Mouse (Mus musculus) midbrain, embryonic 12.5 days (tissue): Measurements from ENCODE around the gene Atox1. TPM values are rescaled to one million over a fixed set of nuclear protein-coding genes. Genes with fewer than 3 reads are reported as not detected.
A peak's percentile ranks its signal among the peaks of the same experiment; 100 is the strongest.

Experiments used
- ATAC-seq: fragments of 200-750 bp; cut with Nextera tagmentation; 2 replicates; pipeline ENCODE4 v1.8.0; 2017; ENCODE audit warnings: low read depth, moderate TSS enrichment, moderate library complexity; ENCODE audit not compliant: low FRiP score
- H3K27ac ChIP-seq: fragments of 300-500 bp; sonication (generic); replicated peaks from 2 replicates; pipeline ENCODE4 v1.5.1; 2016; ENCODE audit warnings: mild to moderate bottlenecking
- H3K27me3 ChIP-seq: fragments of 300-500 bp; sonication (generic); 2 replicates; pipeline ENCODE4 v1.6.1; 2016; ENCODE audit warnings: mild to moderate bottlenecking
- H3K36me3 ChIP-seq: fragments of 300-500 bp; sonication (generic); 2 replicates; pipeline ENCODE4 v1.6.1; 2016
- H3K4me1 ChIP-seq: fragments of 300-500 bp; sonication (generic); 2 replicates; pipeline ENCODE4 v1.6.1; 2016
- H3K4me2 ChIP-seq: fragments of 300-500 bp; sonication (generic); replicated peaks from 2 replicates; pipeline ENCODE4 v1.6.1; 2016; ENCODE audit warnings: mild to moderate bottlenecking, moderate library complexity
- H3K4me3 ChIP-seq: fragments of 300-500 bp; sonication (generic); 2 replicates; pipeline ENCODE4 v1.5.1; 2016; ENCODE audit warnings: mild to moderate bottlenecking
- H3K9ac ChIP-seq: fragments of 300-500 bp; sonication (generic); replicated peaks from 2 replicates; pipeline ENCODE4 v1.6.1; 2016; ENCODE audit warnings: mild to moderate bottlenecking, moderate library complexity
- H3K9me3 ChIP-seq: fragments of 300-500 bp; sonication (generic); 2 replicates; pipeline ENCODE4 v1.6.1; 2016; ENCODE audit warnings: mild to moderate bottlenecking
- WGBS: fragments of 180-500 bp; shearing (Covaris S2); methylation state at CpG from one replicate; pipeline ENCODE4 v1.1.7; 2016; 5-methylcytosine and 5-hydroxymethylcytosine counted together
- polyA plus RNA-seq: library from polyadenylated mRNA; unstranded; fragments of >200 nt; fragmentation: Nextera tagmentation; extraction: Ambion mirVana; gene quantifications from 2 replicates; pipeline ENCODE4 v1.2.1, GENCODE M21; 2016

The Atox1 gene
- polyA plus RNA-seq: 232 and 237 TPM in 2 replicates

DNA sequence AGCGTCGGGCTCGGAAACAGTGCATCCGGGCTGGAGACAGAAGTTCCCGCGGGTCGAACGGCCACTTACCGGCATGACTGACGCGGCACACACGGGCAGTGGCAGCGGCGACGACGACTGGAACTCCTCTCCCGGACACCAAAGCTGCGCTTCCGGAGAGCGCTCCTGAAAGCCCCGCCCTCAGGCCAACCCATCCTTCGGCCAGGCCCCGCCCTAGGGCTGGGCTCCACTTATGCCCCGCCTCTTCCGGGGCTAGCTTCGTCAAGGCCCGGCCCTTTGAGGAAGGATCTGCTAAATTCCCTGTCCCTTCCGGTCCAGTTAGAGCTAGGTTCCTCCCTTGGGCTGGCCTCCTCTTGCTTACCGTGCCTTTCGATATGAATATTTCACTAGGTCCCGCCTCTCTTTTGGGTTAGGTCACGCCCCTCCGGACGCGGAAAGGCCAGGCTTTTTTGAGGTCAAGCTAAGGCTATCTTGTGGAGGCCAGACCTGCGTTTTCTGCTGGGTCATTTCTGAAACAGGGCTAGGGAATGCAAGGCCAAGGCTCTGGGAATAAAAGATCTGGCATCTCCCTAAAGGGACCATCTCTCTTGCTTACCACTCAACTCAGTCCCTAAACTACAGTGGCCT is at the start of gene Atox1:
Atox1 (minus strand) TSS at position 221 of the 627 bp plus-strand sequence.
- Histone ChIP-seq H3K4me1 (peaks cover 11% of the 10 kb centered on the region), H3K4me3 (peak within 1 kb of the TSS; percentile 72), H3K9ac (peak within 1 kb of the TSS; percentile 67), H3K27me3 (no peaks in the 10 kb centered on the region), H3K4me2 (peak within 1 kb of the TSS; percentile 90), H3K9me3 (no peaks in the 10 kb centered on the region), H3K36me3 (no peaks in the 10 kb centered on the region), H3K27ac (peak within 1 kb of the TSS; percentile 56)
- WGBS: 1% methylated on average over 36 of the region's 36 CpGs
- peak; percentile 98 for ATAC-seq

DNA sequence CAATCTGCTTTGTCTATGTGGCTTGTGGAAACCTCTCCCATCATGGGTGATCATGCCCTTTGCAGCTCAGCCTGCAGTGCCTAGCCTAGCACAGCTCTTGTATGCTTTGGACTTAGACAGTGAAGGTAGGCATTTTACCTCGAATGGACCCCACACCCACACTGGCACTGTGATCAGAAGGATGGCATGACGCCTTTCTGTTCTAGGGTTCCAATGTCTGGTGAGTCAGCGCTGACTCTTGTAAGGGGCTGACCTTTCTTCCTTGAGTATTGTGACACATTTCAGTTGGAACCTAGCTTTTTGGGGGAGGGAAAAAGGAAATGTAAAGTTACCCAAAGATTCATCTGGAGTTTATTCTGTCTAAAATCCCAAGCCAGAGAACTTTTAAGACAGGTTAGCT is 44.4 kb upstream of the Atox1 start:
- Histone ChIP-seq H3K4me3 (no peak overlapping the region), H3K9me3 (no peaks in the 10 kb centered on the region), H3K4me2 (no peak overlapping the region), H3K27ac (no peak overlapping the region), H3K9ac (no peak overlapping the region), H3K4me1 (no peaks in the 10 kb centered on the region), H3K36me3 (peaks cover 30% of the 10 kb centered on the region), H3K27me3 (no peaks in the 10 kb centered on the region)
- WGBS: 91% methylated on average over 3 of the region's 3 CpGs
- no peak for ATAC-seq

DNA sequence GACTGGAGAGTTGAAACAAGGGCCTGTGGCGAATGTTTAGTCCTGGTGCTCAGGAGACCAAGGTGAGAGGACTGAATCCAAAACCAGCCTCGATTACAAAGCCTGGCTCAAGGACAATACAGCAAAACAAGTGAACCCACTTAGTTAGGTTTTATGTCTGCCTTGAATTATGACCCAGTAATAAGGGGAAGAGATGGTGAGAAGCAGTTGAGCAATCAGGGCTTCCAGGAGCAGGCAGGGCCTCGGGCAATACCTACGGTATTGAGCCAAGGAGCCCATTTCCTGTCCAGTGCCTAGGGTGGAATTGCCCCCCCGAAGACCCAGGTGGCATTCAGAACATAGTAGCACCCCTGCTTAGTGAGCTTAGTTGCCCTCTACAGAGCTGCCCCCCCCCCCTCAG is 41.8 kb upstream of the Atox1 start:
- peaks cover 54% of the 10 kb centered on the region for H3K36me3 ChIP-seq
- no peak overlapping the region for H3K27ac ChIP-seq
- no peak overlapping the region for H3K4me2 ChIP-seq
- H3K4me3 ChIP-seq: no peak overlapping the region
- H3K9me3 ChIP-seq: no peaks in the 10 kb centered on the region
- no peaks in the 10 kb centered on the region for H3K27me3 ChIP-seq
- WGBS: 87% methylated on average over 5 of the region's 5 CpGs
- no peak overlapping the region for H3K9ac ChIP-seq
- no peaks in the 10 kb centered on the region for H3K4me1 ChIP-seq
- ATAC-seq: no peak

DNA sequence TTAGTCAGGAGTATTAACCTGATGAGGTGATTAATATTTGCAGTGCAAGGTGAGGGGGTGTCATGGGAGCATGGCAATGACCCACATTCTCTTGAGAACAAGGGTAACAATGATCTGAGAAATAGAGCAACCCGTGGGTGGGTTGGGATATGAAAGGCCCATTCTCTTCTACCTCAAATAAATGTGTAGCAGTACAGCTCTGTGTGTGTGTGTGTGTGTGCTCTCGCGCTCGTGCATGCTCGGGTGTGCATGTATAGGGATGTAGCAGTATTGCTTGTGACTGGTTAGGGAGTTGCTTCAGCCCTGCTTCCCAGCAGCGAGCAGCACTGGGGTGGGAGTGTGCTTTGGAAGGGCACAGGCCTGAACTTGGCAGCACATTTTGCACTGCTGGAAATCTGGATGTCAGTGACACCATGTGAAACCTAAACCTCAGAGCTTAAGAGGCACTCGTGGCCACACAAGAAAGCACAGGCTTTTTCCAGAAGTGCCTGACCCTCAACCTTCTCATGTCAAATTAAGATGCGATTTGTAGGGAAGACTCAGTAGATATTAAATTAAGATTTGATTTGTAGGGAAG is 41.0 kb upstream of the Atox1 start:
- Histone ChIP-seq H3K4me1 (no peaks in the 10 kb centered on the region), H3K9me3 (no peaks in the 10 kb centered on the region), H3K4me2 (no peak overlapping the region), H3K36me3 (peaks cover 54% of the 10 kb centered on the region), H3K27ac (no peak overlapping the region), H3K27me3 (no peaks in the 10 kb centered on the region), H3K9ac (no peak overlapping the region), H3K4me3 (no peak overlapping the region)
- WGBS: 86% methylated on average over 8 of the region's 8 CpGs
- no peak for ATAC-seq

DNA sequence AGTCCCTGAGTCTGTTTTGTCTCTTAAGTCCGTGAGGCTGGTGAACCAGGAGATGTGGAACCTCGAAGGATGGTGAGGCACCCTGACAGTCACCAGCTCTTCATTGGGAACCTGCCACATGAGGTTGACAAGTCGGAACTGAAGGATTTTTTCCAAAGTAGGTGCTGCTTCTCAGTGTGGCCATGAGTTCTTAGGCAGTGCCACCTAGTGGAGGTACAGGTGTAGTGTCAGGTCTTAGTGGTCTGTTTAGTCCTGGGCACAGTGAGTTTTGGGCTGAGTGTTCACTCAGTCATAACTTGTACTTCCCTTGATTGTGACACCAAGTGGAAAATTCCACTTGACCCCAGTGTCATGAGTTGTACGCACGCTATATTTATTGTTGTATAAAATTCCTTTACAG is 36.8 kb upstream of the Atox1 start:
- no peak for ATAC-seq
- H3K36me3 ChIP-seq: peaks cover 87% of the 10 kb centered on the region

DNA sequence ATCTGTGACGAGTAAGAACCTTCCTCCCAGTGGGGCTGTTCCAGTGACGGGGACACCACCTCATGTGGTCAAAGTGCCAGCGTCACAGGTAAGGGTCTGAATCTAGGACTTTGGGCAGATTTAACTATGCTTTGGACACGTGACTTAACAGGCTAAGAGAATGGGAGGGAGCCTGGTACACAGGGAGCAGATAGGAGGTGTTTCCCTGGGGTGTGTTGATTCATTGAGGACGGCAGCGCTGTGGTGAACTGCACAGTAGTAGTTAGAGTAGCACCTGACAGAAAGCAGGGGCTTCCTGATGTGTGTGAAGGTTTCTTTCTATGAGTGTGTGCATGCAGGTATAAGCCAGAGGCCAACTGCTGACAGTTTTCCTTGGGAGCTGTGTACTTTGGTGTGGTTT is 35.1 kb upstream of the Atox1 start:
- Histone ChIP-seq H3K9me3 (no peaks in the 10 kb centered on the region), H3K27ac (no peak overlapping the region), H3K4me1 (no peaks in the 10 kb centered on the region), H3K4me2 (no peak overlapping the region), H3K36me3 (peaks cover 88% of the 10 kb centered on the region), H3K4me3 (no peak overlapping the region), H3K9ac (no peak overlapping the region), H3K27me3 (no peaks in the 10 kb centered on the region)
- no peak for ATAC-seq
- 91% methylated on average over 6 of the region's 6 CpGs for WGBS

More for the DNA sequence above, 36.8 kb upstream of the Atox1 start:
- no peak overlapping the region for H3K9ac ChIP-seq
- H3K9me3 ChIP-seq: no peaks in the 10 kb centered on the region
- no peak overlapping the region for H3K4me3 ChIP-seq
- no peaks in the 10 kb centered on the region for H3K4me1 ChIP-seq
- H3K27ac ChIP-seq: no peak overlapping the region
- WGBS: 72% methylated on average over 5 of the region's 5 CpGs
- no peaks in the 10 kb centered on the region for H3K27me3 ChIP-seq
- no peak overlapping the region for H3K4me2 ChIP-seq

DNA sequence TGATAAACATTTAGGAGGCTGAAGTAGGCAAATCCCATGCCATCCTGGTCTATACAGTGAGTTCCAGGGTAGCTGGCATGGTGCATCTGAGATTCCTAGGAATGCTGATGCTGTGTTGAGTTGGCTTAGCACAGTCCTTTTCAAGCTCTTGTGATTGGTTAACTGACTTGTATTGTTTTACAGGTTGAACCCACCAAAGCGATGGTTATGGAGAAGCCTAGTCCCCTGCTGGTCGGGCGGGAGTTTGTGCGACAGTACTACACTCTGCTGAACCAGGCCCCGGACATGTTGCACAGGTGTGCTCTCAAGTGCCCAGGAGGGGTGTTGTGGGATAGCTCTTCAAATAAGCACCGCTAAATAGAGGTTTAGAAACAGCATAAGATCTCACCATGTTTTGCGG is 24.4 kb upstream of the Atox1 start:
- Histone ChIP-seq H3K27me3 (no peaks in the 10 kb centered on the region), H3K9me3 (no peaks in the 10 kb centered on the region), H3K4me2 (no peak overlapping the region), H3K4me1 (no peaks in the 10 kb centered on the region), H3K27ac (no peak overlapping the region), H3K36me3 (peaks cover 74% of the 10 kb centered on the region), H3K4me3 (no peak overlapping the region), H3K9ac (no peak overlapping the region)
- no peak for ATAC-seq
- 97% methylated on average over 7 of the region's 7 CpGs for WGBS

DNA sequence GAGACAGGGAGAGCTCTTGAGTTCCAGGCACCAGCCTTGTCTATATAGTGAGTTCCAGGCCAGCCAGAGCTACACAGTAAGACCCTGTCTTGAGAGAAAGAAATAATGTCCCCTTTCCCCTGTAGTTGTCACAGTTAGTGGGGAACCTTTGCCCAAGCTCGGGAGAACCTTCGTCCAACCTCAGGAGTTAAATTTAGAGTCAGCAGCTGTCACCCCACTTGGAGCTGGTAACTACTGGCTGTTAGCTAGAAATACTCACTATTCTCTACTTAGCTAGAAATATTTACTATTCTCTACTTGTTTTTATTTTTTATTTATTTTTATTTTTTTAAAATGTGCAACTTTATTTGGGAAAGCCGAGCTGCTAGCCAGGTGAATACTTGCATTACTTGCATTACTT is 12.2 kb upstream of the Atox1 start:
- WGBS: 94% methylated on average over 3 of the region's 3 CpGs
- Histone ChIP-seq H3K27ac (no peak overlapping the region), H3K4me1 (peaks cover 20% of the 10 kb centered on the region), H3K9ac (no peak overlapping the region), H3K9me3 (no peaks in the 10 kb centered on the region), H3K4me2 (no peak overlapping the region), H3K27me3 (no peaks in the 10 kb centered on the region), H3K36me3 (peaks cover 26% of the 10 kb centered on the region), H3K4me3 (no peak overlapping the region)
- ATAC-seq: no peak

DNA sequence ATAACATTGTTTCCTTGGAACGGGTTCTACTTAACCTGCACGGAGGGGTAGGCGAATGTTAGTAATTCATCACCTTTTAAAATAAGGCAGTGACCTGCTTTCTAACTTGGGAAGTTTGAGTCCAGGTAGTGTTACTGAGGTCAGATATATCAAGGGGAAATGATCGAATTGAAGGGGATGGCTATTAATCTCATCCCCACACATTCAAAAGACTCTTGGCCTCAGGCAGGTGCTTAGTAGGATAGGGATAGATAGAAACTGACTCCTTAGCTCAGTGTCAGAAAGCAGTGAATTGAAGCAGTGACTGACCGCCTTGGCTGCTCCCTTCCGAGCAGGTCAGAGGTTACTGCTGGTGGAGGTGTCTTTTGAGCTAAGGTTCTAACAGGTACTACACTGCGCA is 10.4 kb upstream of the Atox1 start:
- Histone ChIP-seq H3K4me3 (peak overlapping the region; percentile 99; the same call in 1 of the 2 replicates), H3K27me3 (no peaks in the 10 kb centered on the region), H3K36me3 (peaks cover 26% of the 10 kb centered on the region), H3K4me2 (peak overlapping the region; percentile 90), H3K9ac (no peak overlapping the region), H3K9me3 (no peaks in the 10 kb centered on the region), H3K4me1 (peaks cover 24% of the 10 kb centered on the region), H3K27ac (no peak overlapping the region)
- 98% methylated on average over 7 of the region's 7 CpGs for WGBS
- ATAC-seq: no peak

DNA sequence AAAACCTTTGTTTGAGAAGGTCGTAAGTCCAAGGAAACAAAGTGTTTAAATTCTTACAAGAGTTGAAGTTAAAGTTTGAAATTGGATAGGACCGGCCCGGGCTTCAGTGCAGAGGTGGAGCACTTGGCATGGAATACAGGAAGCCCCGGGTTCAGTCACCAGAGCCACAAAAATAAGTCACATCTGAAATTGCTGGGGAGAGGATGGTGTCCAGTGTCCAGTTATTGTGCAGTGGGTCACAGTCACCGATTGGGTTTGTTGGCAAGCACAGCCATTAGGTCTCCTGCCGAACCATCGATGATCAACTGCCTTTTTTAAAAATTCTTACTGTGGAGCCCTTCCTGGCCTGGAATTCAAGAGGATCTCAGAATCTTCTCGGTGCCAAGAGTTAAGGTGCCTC is 9.7 kb upstream of the Atox1 start:
- H3K4me1 ChIP-seq: peaks cover 24% of the 10 kb centered on the region
- H3K9ac ChIP-seq: peak overlapping the region; percentile 99; the same call in 1 of the 2 replicates
- H3K36me3 ChIP-seq: peaks cover 26% of the 10 kb centered on the region
- H3K27me3 ChIP-seq: no peaks in the 10 kb centered on the region
- WGBS: 74% methylated on average over 8 of the region's 8 CpGs
- no peak for ATAC-seq
- peak overlapping the region; percentile 90 for H3K4me2 ChIP-seq
- peak overlapping the region; percentile 99 for H3K4me3 ChIP-seq
- no peaks in the 10 kb centered on the region for H3K9me3 ChIP-seq
- no peak overlapping the region for H3K27ac ChIP-seq

DNA sequence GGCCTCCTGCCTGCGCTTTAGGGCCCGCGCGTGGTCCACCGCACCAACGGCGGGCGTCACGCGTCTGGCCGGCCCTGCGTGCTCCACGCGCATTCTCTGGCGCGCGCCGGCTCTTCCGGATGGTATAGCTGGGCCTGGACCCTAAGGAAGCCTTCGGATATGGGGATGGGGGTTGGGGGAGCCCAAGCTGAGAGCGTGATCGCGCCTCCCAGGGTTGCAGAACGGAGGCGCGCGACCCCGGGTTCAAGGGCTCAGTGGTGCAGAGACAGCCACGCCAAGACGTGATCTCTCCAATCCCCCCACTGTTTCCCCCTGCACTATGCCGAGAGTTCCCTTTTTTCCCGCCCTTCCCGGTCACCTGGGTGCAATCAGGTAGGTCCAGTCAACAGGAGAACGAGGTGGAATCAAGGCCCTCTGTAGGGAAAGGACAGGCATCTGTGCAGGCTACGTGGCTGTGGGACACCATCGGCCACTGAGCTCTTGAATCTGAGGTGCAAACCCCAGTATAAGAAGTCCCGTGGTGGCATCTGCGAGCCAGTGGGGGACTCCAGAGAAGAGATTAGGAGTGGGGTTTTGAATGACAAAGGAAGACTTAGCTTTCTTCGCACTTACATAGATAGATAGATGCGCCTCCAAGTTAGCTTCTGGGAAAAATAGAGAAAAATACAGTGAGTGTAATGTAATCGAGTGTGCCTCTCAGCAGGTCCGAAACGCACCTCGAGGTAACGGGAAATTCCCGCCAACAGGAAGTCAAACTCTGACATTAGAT is 9.1 kb upstream of the Atox1 start:
- Histone ChIP-seq H3K9ac (peak overlapping the region; percentile 99), H3K27ac (peak overlapping the region; percentile 83), H3K36me3 (peaks cover 26% of the 10 kb centered on the region), H3K9me3 (no peaks in the 10 kb centered on the region), H3K4me3 (peak overlapping the region; percentile 99), H3K27me3 (no peaks in the 10 kb centered on the region), H3K4me1 (peaks cover 24% of the 10 kb centered on the region), H3K4me2 (peak overlapping the region; percentile 90)
- under 1% methylated on average over 42 of the region's 46 CpGs for WGBS
- ATAC-seq: peak; percentile 19; the same call in 1 of the 2 replicates
